Mouse (Mus musculus) c-Kit-negative CD71-positive TER-119-positive erythroid progenitor cells, embryonic 14.5 days (primary cell): ENCODE measurements around the gene Rnf214.

Experiments used
- DNase-seq: peaks from one replicate; pipeline ENCODE4 v3.0.0-alpha.2; 2013; ENCODE audit warnings: low read depth, low spot score

Rnf214 gene

GRCm38 (mm10) chr9:45906355-45907077 lies at the start of gene Rnf214, which contains the start of gene Pcsk7:
TSS of gene Rnf214 (minus strand) at chr9:45906911.
TSS of gene Pcsk7 (plus strand) at chr9:45906497.
- peak; percentile 73 for DNase-seq

GRCm38 (mm10) chr9:45955107-45955963 lies 48.6 kb upstream of the Rnf214 start, which contains the start of gene Sidt2:
TSS of gene Sidt2 (minus strand) at chr9:45955258.
- DNase-seq = peak; percentile 70

GRCm38 (mm10) chr9:45954294-45955106 lies 47.8 kb upstream of the Rnf214 start:
- peak; percentile 37 for DNase-seq

- DNase-seq = no peak
These were observed 47.0 kb upstream of the Rnf214 start for GRCm38 (mm10) chr9:45953511-45954293.

GRCm38 (mm10) chr9:45952890-45953289 lies 46.2 kb upstream of the Rnf214 start:
- no peak for DNase-seq

GRCm38 (mm10) chr9:45952057-45952456 lies 45.3 kb upstream of the Rnf214 start:
- no peak for DNase-seq

- no peak for DNase-seq
These were observed 40.1 kb upstream of the Rnf214 start for GRCm38 (mm10) chr9:45946872-45947183.

- no peak for DNase-seq
These were observed 39.6 kb upstream of the Rnf214 start for GRCm38 (mm10) chr9:45946182-45946871.

GRCm38 (mm10) chr9:45945721-45946120 lies 39.0 kb upstream of the Rnf214 start:
- no peak for DNase-seq

- no peak for DNase-seq
These were observed 38.0 kb upstream of the Rnf214 start for GRCm38 (mm10) chr9:45944506-45945400.

- no peak for DNase-seq
These were observed 37.2 kb upstream of the Rnf214 start for GRCm38 (mm10) chr9:45943628-45944505.

- no peak for DNase-seq
These were observed 36.2 kb upstream of the Rnf214 start for GRCm38 (mm10) chr9:45942916-45943315.

- DNase-seq = no peak
These were observed 35.8 kb upstream of the Rnf214 start for GRCm38 (mm10) chr9:45942464-45942863.

- peak; percentile 28 for DNase-seq
These were observed 34.7 kb upstream of the Rnf214 start for GRCm38 (mm10) chr9:45941329-45941888.

GRCm38 (mm10) chr9:45939794-45940193 lies 33.1 kb upstream of the Rnf214 start:
- no peak for DNase-seq

- no peak for DNase-seq
These were observed 32.4 kb upstream of the Rnf214 start for GRCm38 (mm10) chr9:45938952-45939637.

- DNase-seq = no peak
These were observed 31.4 kb upstream of the Rnf214 start for GRCm38 (mm10) chr9:45938088-45938487.

GRCm38 (mm10) chr9:45936883-45937282 lies 30.2 kb upstream of the Rnf214 start:
- peak; percentile 24 for DNase-seq
